11 mouse cellular contexts compared by ENCODE assay signal in genomic region chr11:104399459-104400216, GRCm38 (mm10).
DNase-seq lines count a peak whose midpoint lies in the region; ATAC-seq and TF ChIP-seq lines count a peak whose summit lies in the region.
"Had no signal": no experiment of that assay in that cellular context is flagged by ENCODE, and none has a peak within 500 bp of the region (broad histone marks: within the 10 kb centered on the region; RNA-seq: fewer than 3 reads in every experiment).

No protein-coding gene starts in this region.

- H3K79me2 ChIP-seq in liver, adult 2 months (ENCODE audit: control insufficient read depth, insufficient read depth, low read length), result peaks cover 14% of the 10 kb centered on the region

- peaks cover 5% of the 10 kb centered on the region; the same call in 1 of the 2 replicates for H3K36me3 ChIP-seq in embryonic facial prominence, embryonic 12.5 days
- H3K36me3 ChIP-seq in embryonic facial prominence, embryonic 10.5 days (replicated peaks), result peaks cover 53% of the 10 kb centered on the region
- peaks cover 9% of the 10 kb centered on the region for H3K36me3 ChIP-seq in liver, adult 2 months (ENCODE audit: control insufficient read depth, insufficient read depth, low read length)
- H3K36me3 ChIP-seq in liver, embryonic 11.5 days (ENCODE audit: control insufficient read depth, insufficient read depth, low read length), result peaks cover 9% of the 10 kb centered on the region
- peaks cover 15% of the 10 kb centered on the region for H3K36me3 ChIP-seq in kidney, embryonic 16.5 days (ENCODE audit: insufficient read depth, low read length)

- no peaks in the 10 kb centered on the region for H3K9me3 ChIP-seq in embryonic facial prominence, embryonic 12.5 days
- H3K9me3 ChIP-seq in embryonic facial prominence, embryonic 10.5 days, result no peaks in the 10 kb centered on the region
- H3K9me3 ChIP-seq in liver, embryonic 11.5 days (ENCODE audit: control insufficient read depth, low read length), result no peaks in the 10 kb centered on the region
- H3K9me3 ChIP-seq in kidney, embryonic 16.5 days (ENCODE audit: low read length), result no peaks in the 10 kb centered on the region
- H3K9me3 ChIP-seq: embryonic facial prominence, embryonic 13.5 days had no signal

- H3K9ac ChIP-seq in embryonic facial prominence, embryonic 12.5 days, result no peak overlapping the region
- no peak overlapping the region for H3K9ac ChIP-seq in liver, adult 2 months (ENCODE audit: low read depth, low read length)
- H3K9ac ChIP-seq in liver, embryonic 11.5 days (ENCODE audit: low read depth, low read length), result no peak overlapping the region
- no peak overlapping the region for H3K9ac ChIP-seq in kidney, embryonic 16.5 days (replicated peaks; ENCODE audit: low read length)
- H3K9ac ChIP-seq: embryonic facial prominence, embryonic 13.5 days had no signal

- no peak for TF ChIP-seq POLR2A in liver, adult 2 months (IDR thresholded peaks at IDR 0.05; ENCODE audit: extremely low read depth, insufficient read depth, low read length)

- no peak overlapping the region for H3K4me3 ChIP-seq in embryonic facial prominence, embryonic 12.5 days
- no peak overlapping the region for H3K4me3 ChIP-seq in embryonic facial prominence, embryonic 10.5 days
- no peak overlapping the region for H3K4me3 ChIP-seq in liver, adult 2 months (ENCODE audit: insufficient read depth, low read depth, low read length)
- H3K4me3 ChIP-seq in liver, embryonic 11.5 days (ENCODE audit: low read depth, low read length), result no peak overlapping the region
- no peak overlapping the region for H3K4me3 ChIP-seq in kidney, embryonic 16.5 days (ENCODE audit: low read length)
- H3K4me3 ChIP-seq: embryonic facial prominence, embryonic 13.5 days had no signal

- H3K27me3 ChIP-seq in embryonic facial prominence, embryonic 12.5 days, result no peaks in the 10 kb centered on the region
- H3K27me3 ChIP-seq in embryonic facial prominence, embryonic 10.5 days (replicated peaks; ENCODE audit: low read depth, poor library complexity, severe bottlenecking), result no peaks in the 10 kb centered on the region
- no peaks in the 10 kb centered on the region for H3K27me3 ChIP-seq in liver, adult 2 months (ENCODE audit: control insufficient read depth, insufficient read depth, low read length)
- H3K27me3 ChIP-seq in liver, embryonic 11.5 days (replicated peaks; ENCODE audit: control insufficient read depth, insufficient read depth, low read length), result no peaks in the 10 kb centered on the region
- no peaks in the 10 kb centered on the region for H3K27me3 ChIP-seq in kidney, embryonic 16.5 days (ENCODE audit: insufficient read depth, low read length)
- H3K27me3 ChIP-seq: embryonic facial prominence, embryonic 13.5 days had no signal

- no peak for DNase-seq in embryonic facial prominence, embryonic 10.5 days (ENCODE audit: low spot score)
- DNase-seq in liver, adult 2 months (ENCODE audit: extremely low read depth, low read depth, low spot score), result peak; percentile 44
- no peak for DNase-seq in liver, embryonic 11.5 days (ENCODE audit: low spot score)
- DNase-seq in NIH3T3 (ENCODE audit: low read depth), result peak; percentile 52
- DNase-seq in right cerebral cortex, postnatal 4 days, result no peak
- DNase-seq in embryo, embryonic 11 days, result no peak
- DNase-seq: gastrocnemius, postnatal 10 days had no signal

- no peak overlapping the region for H3K4me2 ChIP-seq in embryonic facial prominence, embryonic 12.5 days (replicated peaks)
- H3K4me2 ChIP-seq in liver, embryonic 11.5 days, result no peak overlapping the region
- H3K4me2 ChIP-seq in kidney, embryonic 16.5 days (replicated peaks; ENCODE audit: low read depth, low read length), result no peak overlapping the region
- H3K4me2 ChIP-seq: embryonic facial prominence, embryonic 13.5 days had no signal

- 0 out of 2 replicates have a peak overlapping the region, but pooled peaks have one; percentile 23 for H3K27ac ChIP-seq in embryonic facial prominence, embryonic 12.5 days
- H3K27ac ChIP-seq in embryonic facial prominence, embryonic 10.5 days (replicated peaks), result no peak overlapping the region
- peak overlapping the region; percentile 52; the same call in 1 of the 2 replicates for H3K27ac ChIP-seq in liver, adult 2 months (replicated peaks; ENCODE audit: insufficient read depth, low read depth, low read length)
- no peak overlapping the region for H3K27ac ChIP-seq in liver, embryonic 11.5 days (ENCODE audit: low read depth, low read length)
- 0 out of 2 replicates have a peak overlapping the region, but pooled peaks have one; percentile 4 for H3K27ac ChIP-seq in kidney, embryonic 16.5 days (ENCODE audit: low read length)
- H3K27ac ChIP-seq: embryonic facial prominence, embryonic 13.5 days; macrophage had no signal

- 0 out of 2 replicates have a peak, but pooled peaks cover 3% of the 10 kb centered on the region for H3K4me1 ChIP-seq in embryonic facial prominence, embryonic 12.5 days
- H3K4me1 ChIP-seq in embryonic facial prominence, embryonic 10.5 days, result no peaks in the 10 kb centered on the region
- peaks cover 21% of the 10 kb centered on the region for H3K4me1 ChIP-seq in liver, adult 2 months (ENCODE audit: control insufficient read depth, insufficient read depth, low read length)
- no peaks in the 10 kb centered on the region for H3K4me1 ChIP-seq in liver, embryonic 11.5 days (replicated peaks; ENCODE audit: control insufficient read depth, insufficient read depth, low read length)
- peaks cover 8% of the 10 kb centered on the region for H3K4me1 ChIP-seq in kidney, embryonic 16.5 days (ENCODE audit: insufficient read depth, low read length)

- no peak for ATAC-seq in embryonic facial prominence, embryonic 12.5 days (ENCODE audit: insufficient number of reproducible peaks, insufficient read depth, low FRiP score, low TSS enrichment)
- ATAC-seq in liver, embryonic 11.5 days (replicated peaks; ENCODE audit: low FRiP score), result no peak
- ATAC-seq in kidney, embryonic 16.5 days (ENCODE audit: low FRiP score, low TSS enrichment), result no peak

- WGBS in embryonic facial prominence, embryonic 12.5 days, result 81% methylated on average over 4 of the region's 4 CpGs
- WGBS in embryonic facial prominence, embryonic 10.5 days, result 86% methylated on average over 4 of the region's 4 CpGs
- 52% methylated on average over 4 of the region's 4 CpGs for WGBS in liver, adult 2 months
- 83% methylated on average over 4 of the region's 4 CpGs for WGBS in liver, embryonic 11.5 days
- WGBS in kidney, embryonic 16.5 days, result 68% methylated on average over 4 of the region's 4 CpGs

- TF ChIP-seq CTCF in liver, adult 2 months (IDR thresholded peaks at IDR 0.05; ENCODE audit: low read depth, low read length), result no peak

Comparison
In these comparisons a context has a peak if more than half of its experiments do, and no peak if none do; other contexts are left out.
1. H3K27ac ChIP-seq: peak in embryonic facial prominence, embryonic 12.5 days (single experiment), liver, adult 2 months (single experiment) and kidney, embryonic 16.5 days (single experiment); none in embryonic facial prominence, embryonic 10.5 days (single experiment) and liver, embryonic 11.5 days (single experiment).
2. DNase-seq: peak in liver, adult 2 months (single experiment) and NIH3T3 (single experiment); none in embryonic facial prominence, embryonic 10.5 days (single experiment), liver, embryonic 11.5 days (single experiment), right cerebral cortex, postnatal 4 days (single experiment) and embryo, embryonic 11 days (single experiment).